Mouse (Mus musculus) testis, adult 2 months (tissue): ENCODE results near the gene Orai3.

Experiments used
- CTCF ChIP-seq: fragments of 200-500 bp; IDR thresholded peaks from 2 replicates; pipeline ENCODE4 v1.5.1; 2012; ENCODE audit warnings: low read depth, mild to moderate bottlenecking, inconsistent platforms, low read length, moderate library complexity; ENCODE audit not compliant: control insufficient read depth, insufficient read depth, insufficient replicate concordance
- POLR2A ChIP-seq: fragments of 200-500 bp; IDR thresholded peaks from 2 replicates; pipeline ENCODE4 v1.6.1; 2012; ENCODE audit warnings: low read depth, mild to moderate bottlenecking, inconsistent platforms, low read length, moderate library complexity; ENCODE audit not compliant: control insufficient read depth

DNA sequence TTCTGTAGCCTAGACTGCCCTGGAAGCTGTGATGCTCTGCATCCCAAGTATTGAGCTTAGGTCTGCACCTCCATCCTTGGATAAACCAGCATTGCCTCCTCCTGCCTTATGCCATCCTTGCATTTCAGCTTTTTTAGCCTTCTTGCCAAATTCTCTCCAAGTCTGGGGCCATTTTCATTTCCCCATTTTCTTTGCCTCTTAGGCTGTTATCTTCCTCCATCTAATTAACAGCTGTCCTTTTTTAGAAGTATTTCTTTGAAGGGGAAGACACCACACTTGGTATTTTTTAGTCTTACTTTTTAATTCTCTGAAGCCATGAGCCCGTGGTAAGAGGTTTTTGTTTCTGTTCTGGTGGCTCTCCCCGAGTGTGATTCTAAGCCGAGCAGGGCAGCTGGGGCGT is 6.0 kb upstream of the Orai3 start:
- TF ChIP-seq CTCF (no peak), POLR2A (no peak)
